Mouse (Mus musculus): Measurements from ENCODE around the gene Cbx6. TPM values are rescaled to one million over a fixed set of nuclear protein-coding genes. Genes with fewer than 3 reads are reported as not detected.

Cbx6 gene
- polyA plus RNA-seq, 1 experiment from 2014 or later, result 15.7 TPM

DNA sequence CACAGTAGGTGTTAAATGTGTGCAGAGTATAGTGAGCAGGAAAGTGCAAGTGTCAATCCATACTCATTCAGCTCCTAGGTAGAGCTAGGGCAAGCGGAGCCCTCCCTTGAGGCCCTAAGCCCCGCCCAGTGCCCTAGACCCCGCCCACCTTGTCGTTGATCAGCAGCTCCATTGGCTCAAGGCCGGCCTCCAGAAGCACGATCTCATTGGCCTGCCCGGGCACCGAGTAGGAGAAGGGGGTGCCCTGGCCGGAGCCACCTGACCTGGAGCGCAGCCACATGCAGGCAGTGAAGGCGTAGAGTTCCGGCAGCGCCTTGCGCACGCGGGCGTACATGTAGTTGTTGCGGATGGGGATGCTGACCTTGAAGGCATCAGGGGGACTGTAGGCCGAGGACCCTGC is 42.0 kb downstream of the Cbx6 start:
- Histone ChIP-seq H3K27ac (ENCODE audit: low read depth, low read length) (no peak overlapping the region), H3K4me3 (ENCODE audit: low read depth, low read length) (no peak overlapping the region), H3K9ac (ENCODE audit: low read depth, low read length) (no peak overlapping the region), H3K36me3 (ENCODE audit: control insufficient read depth, insufficient read depth, low read length) (no peaks in the 10 kb centered on the region), H3K4me2 (no peak overlapping the region), H3K27me3 (ENCODE audit: control insufficient read depth, insufficient read depth, low read length) (peaks cover 33% of the 10 kb centered on the region), H3K9me3 (replicated peaks; ENCODE audit: control insufficient read depth, low read length) (no peaks in the 10 kb centered on the region), H3K4me1 (ENCODE audit: control insufficient read depth, insufficient read depth, low read length) (no peaks in the 10 kb centered on the region)
- ATAC-seq (replicated peaks; ENCODE audit: insufficient number of reproducible peaks, low FRiP score, low TSS enrichment), result no peak
- 15% methylated on average over 19 of the region's 19 CpGs for WGBS (ENCODE audit: insufficient replicate concordance)

DNA sequence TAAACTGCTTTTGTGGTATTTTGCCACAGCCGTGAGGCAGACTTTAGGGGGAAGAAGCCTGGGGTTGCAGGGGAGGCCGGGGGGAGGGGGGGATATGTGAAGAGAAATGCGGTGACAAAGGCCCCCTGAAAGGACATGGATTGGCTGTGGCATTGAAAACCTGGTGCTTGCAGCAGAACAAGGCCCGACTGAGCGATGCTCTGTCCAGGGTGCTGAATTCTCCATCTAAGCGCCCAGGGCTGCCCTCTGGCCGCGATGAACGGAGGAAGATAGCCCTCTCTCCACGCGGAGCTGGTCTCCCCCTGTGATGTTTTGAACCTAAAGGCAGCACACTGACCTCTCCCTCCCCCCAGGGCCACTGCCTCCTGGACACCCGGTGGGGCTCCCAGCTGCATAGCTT is 43.0 kb downstream of the Cbx6 start:
- H3K27ac ChIP-seq (ENCODE audit: low read depth, low read length), result no peak overlapping the region
- peaks cover 34% of the 10 kb centered on the region for H3K27me3 ChIP-seq (ENCODE audit: control insufficient read depth, insufficient read depth, low read length)
- no peak for ATAC-seq (replicated peaks; ENCODE audit: insufficient number of reproducible peaks, low FRiP score, low TSS enrichment)
- H3K4me3 ChIP-seq (ENCODE audit: low read depth, low read length), result no peak overlapping the region
- no peak overlapping the region for H3K9ac ChIP-seq (ENCODE audit: low read depth, low read length)
- H3K4me2 ChIP-seq, result no peak overlapping the region
- no peaks in the 10 kb centered on the region for H3K36me3 ChIP-seq (ENCODE audit: control insufficient read depth, insufficient read depth, low read length)
- H3K4me1 ChIP-seq (ENCODE audit: control insufficient read depth, insufficient read depth, low read length), result no peaks in the 10 kb centered on the region
- H3K9me3 ChIP-seq (replicated peaks; ENCODE audit: control insufficient read depth, low read length), result no peaks in the 10 kb centered on the region
- WGBS (ENCODE audit: insufficient replicate concordance), result 1% methylated on average over 12 of the region's 12 CpGs

DNA sequence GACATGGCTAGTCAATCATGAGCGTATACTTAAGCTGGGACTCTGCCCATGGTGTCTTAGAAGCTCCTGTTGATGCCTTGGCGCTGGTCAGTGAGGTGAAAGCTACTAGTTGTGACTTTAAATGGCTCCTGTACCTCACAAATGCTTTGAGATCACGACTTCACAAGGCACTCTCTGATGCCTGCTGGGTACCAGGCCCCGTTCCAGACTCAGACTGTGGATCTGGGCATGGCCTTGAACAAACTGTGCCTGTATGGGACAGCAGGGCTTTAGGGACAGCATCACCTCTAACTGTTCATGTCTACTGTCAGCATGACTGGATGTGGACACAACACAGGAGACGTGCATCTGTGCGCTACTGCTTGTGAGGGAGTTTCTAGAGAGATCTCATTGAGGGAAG is 43.6 kb downstream of the Cbx6 start:
- H3K9ac ChIP-seq (ENCODE audit: low read depth, low read length), result no peak overlapping the region
- H3K36me3 ChIP-seq (ENCODE audit: control insufficient read depth, insufficient read depth, low read length), result no peaks in the 10 kb centered on the region
- H3K9me3 ChIP-seq (replicated peaks; ENCODE audit: control insufficient read depth, low read length), result no peaks in the 10 kb centered on the region
- no peaks in the 10 kb centered on the region for H3K4me1 ChIP-seq (ENCODE audit: control insufficient read depth, insufficient read depth, low read length)
- peaks cover 39% of the 10 kb centered on the region for H3K27me3 ChIP-seq (ENCODE audit: control insufficient read depth, insufficient read depth, low read length)
- no peak overlapping the region for H3K4me3 ChIP-seq (ENCODE audit: low read depth, low read length)
- no peak for ATAC-seq (replicated peaks; ENCODE audit: insufficient number of reproducible peaks, low FRiP score, low TSS enrichment)
- H3K4me2 ChIP-seq, result no peak overlapping the region
- WGBS (ENCODE audit: insufficient replicate concordance), result 79% methylated on average over 6 of the region's 6 CpGs
- H3K27ac ChIP-seq (ENCODE audit: low read depth, low read length), result no peak overlapping the region

DNA sequence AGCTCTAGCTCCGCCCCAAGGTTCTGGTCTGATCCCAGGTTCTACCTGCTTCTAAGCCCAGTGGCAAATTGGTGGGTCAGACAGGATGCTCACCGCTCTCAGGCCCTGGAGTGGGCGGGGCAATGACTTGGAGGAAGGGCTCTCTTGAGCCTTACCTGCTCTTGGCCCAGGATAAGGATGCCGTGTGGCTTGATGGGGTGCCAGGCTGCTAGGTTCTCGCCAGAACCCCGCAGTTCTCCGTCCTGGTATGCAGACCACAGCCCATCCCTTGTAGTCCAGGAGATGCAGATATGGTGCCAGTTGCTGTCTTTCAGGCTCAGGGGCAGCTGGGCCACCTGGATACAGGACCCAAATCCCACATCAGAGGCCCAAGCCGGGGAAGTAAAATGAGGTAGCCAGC is 44.4 kb downstream of the Cbx6 start:
- no peak overlapping the region for H3K9ac ChIP-seq (ENCODE audit: low read depth, low read length)
- ATAC-seq (replicated peaks; ENCODE audit: insufficient number of reproducible peaks, low FRiP score, low TSS enrichment), result no peak
- H3K36me3 ChIP-seq (ENCODE audit: control insufficient read depth, insufficient read depth, low read length), result no peaks in the 10 kb centered on the region
- H3K4me2 ChIP-seq, result no peak overlapping the region
- H3K27me3 ChIP-seq (ENCODE audit: control insufficient read depth, insufficient read depth, low read length), result peaks cover 34% of the 10 kb centered on the region
- H3K4me1 ChIP-seq (ENCODE audit: control insufficient read depth, insufficient read depth, low read length), result no peaks in the 10 kb centered on the region
- whole genome bisulfite sequencing (ENCODE audit: insufficient replicate concordance), result 43% methylated on average over 8 of the region's 8 CpGs
- no peak overlapping the region for H3K4me3 ChIP-seq (ENCODE audit: low read depth, low read length)
- no peaks in the 10 kb centered on the region for H3K9me3 ChIP-seq (replicated peaks; ENCODE audit: control insufficient read depth, low read length)
- H3K27ac ChIP-seq (ENCODE audit: low read depth, low read length), result no peak overlapping the region

DNA sequence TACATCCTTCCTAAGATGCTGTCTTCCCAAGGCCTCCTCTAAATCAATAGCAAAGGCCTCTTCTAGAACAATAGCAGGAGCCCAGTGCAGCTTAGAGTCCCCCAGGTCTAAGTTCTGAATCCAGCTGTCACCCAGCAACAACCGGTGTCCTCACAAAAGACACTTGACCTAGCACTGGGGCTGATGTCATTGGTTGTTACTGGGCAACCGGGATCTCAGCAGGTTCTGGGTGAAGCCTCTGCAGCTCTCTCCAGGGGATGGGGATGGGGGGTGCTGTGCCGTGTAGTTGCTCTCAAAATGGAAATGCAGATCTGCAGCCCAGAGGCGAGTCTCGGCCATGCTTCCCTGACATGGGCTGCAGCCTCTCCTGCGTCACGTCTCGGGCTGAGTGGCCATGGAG is 46.7 kb downstream of the Cbx6 start:
- H3K4me2 ChIP-seq, result no peak overlapping the region
- no peak for ATAC-seq (replicated peaks; ENCODE audit: insufficient number of reproducible peaks, low FRiP score, low TSS enrichment)
- no peaks in the 10 kb centered on the region for H3K36me3 ChIP-seq (ENCODE audit: control insufficient read depth, insufficient read depth, low read length)
- H3K9me3 ChIP-seq (replicated peaks; ENCODE audit: control insufficient read depth, low read length), result no peaks in the 10 kb centered on the region
- H3K27me3 ChIP-seq (ENCODE audit: control insufficient read depth, insufficient read depth, low read length), result peaks cover 28% of the 10 kb centered on the region
- H3K4me3 ChIP-seq (ENCODE audit: low read depth, low read length), result no peak overlapping the region
- no peak overlapping the region for H3K27ac ChIP-seq (ENCODE audit: low read depth, low read length)
- 62% methylated on average over 8 of the region's 8 CpGs for WGBS (ENCODE audit: insufficient replicate concordance)
- H3K4me1 ChIP-seq (ENCODE audit: control insufficient read depth, insufficient read depth, low read length), result no peaks in the 10 kb centered on the region
- H3K9ac ChIP-seq (ENCODE audit: low read depth, low read length), result no peak overlapping the region

DNA sequence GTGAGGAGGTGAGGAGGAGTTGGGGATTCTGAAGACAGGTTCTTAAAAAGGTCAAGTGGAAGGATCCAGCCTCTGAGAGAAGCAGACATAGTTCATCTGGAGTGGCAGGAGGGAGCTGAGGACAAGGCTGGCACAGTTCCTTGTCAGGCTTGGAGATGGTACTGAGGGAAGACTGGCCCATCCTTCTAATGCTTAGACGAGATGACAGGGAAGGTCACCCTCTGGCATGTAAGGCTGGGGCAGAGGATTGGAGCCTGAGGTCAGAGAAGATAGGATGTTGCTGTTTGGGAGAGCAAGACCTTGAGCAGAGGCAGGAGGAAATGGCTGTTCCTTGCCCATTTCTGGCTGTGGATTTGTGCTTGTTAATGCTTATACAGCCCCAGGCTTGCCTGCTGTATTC is 49.4 kb downstream of the Cbx6 start:
- no peak overlapping the region for H3K4me2 ChIP-seq
- no peak for ATAC-seq (replicated peaks; ENCODE audit: insufficient number of reproducible peaks, low FRiP score, low TSS enrichment)
- H3K27me3 ChIP-seq (ENCODE audit: control insufficient read depth, insufficient read depth, low read length), result peaks cover 19% of the 10 kb centered on the region
- no peak overlapping the region for H3K9ac ChIP-seq (ENCODE audit: low read depth, low read length)
- no peaks in the 10 kb centered on the region for H3K36me3 ChIP-seq (ENCODE audit: control insufficient read depth, insufficient read depth, low read length)
- no peaks in the 10 kb centered on the region for H3K4me1 ChIP-seq (ENCODE audit: control insufficient read depth, insufficient read depth, low read length)
- no peak overlapping the region for H3K4me3 ChIP-seq (ENCODE audit: low read depth, low read length)
- no peak overlapping the region for H3K27ac ChIP-seq (ENCODE audit: low read depth, low read length)
- 50% methylated on average over 1 of the region's 1 CpGs for WGBS (ENCODE audit: insufficient replicate concordance)
- H3K9me3 ChIP-seq (replicated peaks; ENCODE audit: control insufficient read depth, low read length), result no peaks in the 10 kb centered on the region

DNA sequence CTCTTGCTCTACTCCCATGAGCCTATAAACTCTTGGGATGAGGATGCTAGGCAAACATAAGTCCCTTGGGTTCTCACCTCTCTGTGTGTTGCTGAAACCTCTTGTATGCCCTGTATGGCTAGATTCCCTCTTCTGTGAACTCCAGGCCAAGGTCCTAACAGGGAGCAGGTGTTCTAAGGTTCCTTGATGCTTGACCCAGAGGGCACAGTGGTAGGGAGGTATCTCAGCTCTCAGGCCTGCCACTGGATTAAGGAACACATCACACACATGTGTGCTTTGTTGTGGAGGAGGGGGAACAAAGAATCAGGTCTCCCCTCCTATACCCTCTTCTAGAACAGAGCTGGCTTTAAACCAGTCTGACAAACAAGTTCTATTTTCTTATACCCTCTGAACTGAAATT is 56.7 kb downstream of the Cbx6 start, which contains the start of gene Dnal4:
TSS of gene Dnal4 (minus strand) at position 101 of the 400 bp plus-strand sequence.
- Histone ChIP-seq H3K9ac (ENCODE audit: low read depth, low read length) (no peak within 1 kb of the TSS), H3K36me3 (ENCODE audit: control insufficient read depth, insufficient read depth, low read length) (no peaks in the 10 kb centered on the region), H3K4me2 (no peak within 1 kb of the TSS), H3K27ac (ENCODE audit: low read depth, low read length) (no peak within 1 kb of the TSS), H3K9me3 (replicated peaks; ENCODE audit: control insufficient read depth, low read length) (no peaks in the 10 kb centered on the region), H3K27me3 (ENCODE audit: control insufficient read depth, insufficient read depth, low read length) (no peaks in the 10 kb centered on the region), H3K4me1 (ENCODE audit: control insufficient read depth, insufficient read depth, low read length) (peaks cover 9% of the 10 kb centered on the region; the same call in 1 of the 2 replicates), H3K4me3 (ENCODE audit: low read depth, low read length) (no peak within 1 kb of the TSS)
- no peak for ATAC-seq (replicated peaks; ENCODE audit: insufficient number of reproducible peaks, low FRiP score, low TSS enrichment)

DNA sequence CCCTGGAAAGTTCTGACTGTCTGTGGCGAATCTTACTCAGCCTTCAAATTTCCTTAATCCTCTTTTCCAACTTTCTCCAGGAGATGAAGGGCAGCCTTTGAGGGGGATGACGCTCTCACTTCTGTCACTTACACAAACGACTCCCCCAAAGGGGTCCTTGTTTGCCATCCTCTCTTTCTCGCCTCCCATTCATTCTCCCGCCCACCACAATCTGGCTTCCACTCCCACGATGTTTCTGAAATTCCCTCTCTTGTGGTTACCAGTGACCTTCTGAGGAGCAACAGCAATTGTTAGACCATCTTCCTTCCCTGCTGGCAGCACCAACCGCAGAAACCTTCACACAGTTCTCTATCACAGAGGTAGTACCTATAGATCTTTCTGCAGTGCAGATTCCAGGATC is 58.8 kb downstream of the Cbx6 start:
- no peak overlapping the region for H3K4me2 ChIP-seq
- H3K27me3 ChIP-seq (ENCODE audit: control insufficient read depth, insufficient read depth, low read length), result no peaks in the 10 kb centered on the region
- no peaks in the 10 kb centered on the region for H3K36me3 ChIP-seq (ENCODE audit: control insufficient read depth, insufficient read depth, low read length)
- H3K27ac ChIP-seq (ENCODE audit: low read depth, low read length), result no peak overlapping the region
- no peak for ATAC-seq (replicated peaks; ENCODE audit: insufficient number of reproducible peaks, low FRiP score, low TSS enrichment)
- H3K9ac ChIP-seq (ENCODE audit: low read depth, low read length), result no peak overlapping the region
- H3K4me3 ChIP-seq (ENCODE audit: low read depth, low read length), result no peak overlapping the region
- peaks cover 15% of the 10 kb centered on the region for H3K4me1 ChIP-seq (ENCODE audit: control insufficient read depth, insufficient read depth, low read length)
- 51% methylated on average over 7 of the region's 7 CpGs for WGBS (ENCODE audit: insufficient replicate concordance)
- no peaks in the 10 kb centered on the region for H3K9me3 ChIP-seq (replicated peaks; ENCODE audit: control insufficient read depth, low read length)

DNA sequence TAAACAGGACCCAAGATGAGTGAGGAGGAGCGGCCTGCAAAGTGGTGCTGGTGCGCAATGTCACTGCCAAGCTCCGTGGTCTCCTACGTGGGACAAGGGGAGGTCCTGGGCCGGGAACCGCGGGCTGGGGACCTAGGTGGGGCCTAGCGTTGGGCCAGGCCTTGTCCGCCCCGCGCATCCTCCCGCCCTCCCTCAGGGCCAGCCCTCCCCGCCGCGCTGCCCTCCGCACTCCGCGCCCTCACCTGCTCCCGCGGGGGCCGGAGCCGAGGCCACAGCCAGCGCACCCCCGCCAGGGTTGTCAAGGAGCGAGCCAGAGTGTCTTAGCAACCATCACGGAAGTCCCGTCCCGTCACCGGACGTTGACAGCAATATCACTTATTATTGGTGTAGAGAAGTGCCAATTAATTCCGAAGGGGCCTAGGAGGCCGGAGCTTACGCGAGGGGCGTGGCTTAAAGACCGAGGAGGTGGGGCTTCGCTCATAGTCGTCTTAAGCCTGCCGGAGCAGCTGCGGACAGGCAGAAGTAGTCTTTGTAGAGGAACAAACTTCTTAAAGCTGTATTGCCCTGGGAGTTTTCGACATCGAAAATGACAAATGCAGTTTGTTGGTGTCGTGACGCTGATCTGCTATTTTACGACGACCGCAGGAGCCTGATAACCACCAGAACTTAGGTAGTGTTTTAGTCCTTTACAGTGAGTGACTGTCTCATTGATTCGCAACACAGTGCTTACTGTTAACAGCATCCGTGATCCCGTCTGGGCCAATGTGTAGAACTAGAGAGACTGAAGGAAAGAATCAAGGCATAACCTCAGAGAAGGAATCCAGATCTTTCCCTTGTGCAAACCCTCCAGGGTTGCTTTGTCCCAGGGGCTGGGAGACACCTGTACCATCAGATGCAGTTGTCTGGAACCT is 60.1 kb downstream of the Cbx6 start:
- Histone ChIP-seq H3K27me3 (ENCODE audit: control insufficient read depth, insufficient read depth, low read length) (no peaks in the 10 kb centered on the region), H3K4me1 (ENCODE audit: control insufficient read depth, insufficient read depth, low read length) (peaks cover 15% of the 10 kb centered on the region), H3K4me2 (peak overlapping the region; percentile 88), H3K9me3 (replicated peaks; ENCODE audit: control insufficient read depth, low read length) (no peaks in the 10 kb centered on the region), H3K4me3 (ENCODE audit: low read depth, low read length) (peak overlapping the region; percentile 89), H3K27ac (ENCODE audit: low read depth, low read length) (peak overlapping the region; percentile 68), H3K9ac (ENCODE audit: low read depth, low read length) (peak overlapping the region; percentile 90), H3K36me3 (ENCODE audit: control insufficient read depth, insufficient read depth, low read length) (no peaks in the 10 kb centered on the region)
- under 1% methylated on average over 42 of the region's 50 CpGs for WGBS (ENCODE audit: insufficient replicate concordance)
- ATAC-seq (replicated peaks; ENCODE audit: insufficient number of reproducible peaks, low FRiP score, low TSS enrichment), result peak; percentile 97
